Mouse (Mus musculus) telencephalon, adult 2 months (tissue): Measurements from ENCODE around the gene Tgm6.
A peak's percentile ranks its signal among the peaks of the same experiment; 100 is the strongest.

ENCODE experiments used
- DNase-seq: peaks from one replicate; pipeline ENCODE4 v3.0.0-alpha.2; 2011; ENCODE audit warnings: low read depth, low spot score

The Tgm6 gene

GRCm38 (mm10) chr2:130112116-130112515, at the start of gene Tgm6:
Gene Tgm6 (plus strand): TSS chr2:130112416.
- DNase-seq, result no peak

DNA sequence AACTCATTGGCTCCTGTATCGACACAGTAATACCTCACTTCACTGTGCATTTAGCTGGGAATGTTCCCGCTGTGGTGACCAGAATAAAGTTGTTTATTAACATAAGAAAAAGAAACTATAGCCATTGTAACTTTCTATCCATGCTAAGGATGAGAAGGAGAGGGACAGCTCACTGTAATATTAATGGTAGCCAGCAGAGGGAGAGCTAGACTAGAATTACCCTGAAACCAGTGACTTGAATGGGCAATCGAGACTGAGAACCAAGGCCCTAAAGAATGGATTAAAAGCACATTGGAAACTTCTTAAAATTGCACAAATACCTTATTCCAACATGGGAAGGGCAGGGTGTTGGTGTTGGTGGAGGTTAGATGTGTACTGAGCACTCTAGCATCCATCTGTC, 44.0 kb upstream of the Tgm6 start:
- DNase-seq, result peak; percentile 33

DNA sequence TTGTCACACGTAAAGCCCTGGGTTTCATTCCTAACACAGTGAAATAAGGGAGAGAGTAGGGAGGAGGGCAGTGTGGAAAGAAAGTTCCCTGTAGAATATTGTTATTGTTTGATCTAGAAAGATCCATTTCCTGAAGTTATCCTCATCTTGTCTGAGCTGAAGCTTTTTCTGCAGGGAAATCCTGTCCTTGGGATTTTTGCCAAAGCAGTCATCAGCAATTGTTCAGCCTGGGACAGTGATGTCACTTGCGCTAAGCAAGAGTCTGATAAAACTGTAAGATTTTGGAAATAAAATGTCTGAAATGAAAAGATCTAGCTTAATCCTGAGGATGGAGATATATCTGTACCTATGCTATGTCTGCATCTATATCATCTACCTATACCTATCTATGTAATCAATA, 41.8 kb upstream of the Tgm6 start:
- no peak for DNase-seq

- DNase-seq, result no peak
Observed at GRCm38 (mm10) chr2:130112804-130113203, 588 bp downstream of the Tgm6 start.

DNA sequence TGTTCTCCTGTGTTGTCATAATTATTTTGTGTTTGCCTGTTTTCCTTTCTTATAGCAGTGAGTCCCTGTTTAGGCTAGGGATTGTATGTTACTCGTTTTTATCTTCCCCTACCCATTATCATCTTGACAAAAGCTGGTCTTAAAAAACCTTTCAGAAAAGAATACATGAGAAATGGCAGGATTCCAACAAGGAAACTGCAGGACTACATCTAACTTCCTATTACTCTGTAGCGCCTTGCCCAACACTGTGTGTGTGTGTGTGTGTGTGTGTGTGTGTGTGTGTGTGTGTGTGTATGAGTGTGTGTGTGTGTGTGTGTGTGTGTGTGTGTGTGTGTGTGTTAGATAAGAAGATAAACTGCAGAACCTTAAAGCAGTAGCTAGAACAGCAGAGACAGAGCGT, 1.2 kb downstream of the Tgm6 start:
- DNase-seq, result no peak

DNA sequence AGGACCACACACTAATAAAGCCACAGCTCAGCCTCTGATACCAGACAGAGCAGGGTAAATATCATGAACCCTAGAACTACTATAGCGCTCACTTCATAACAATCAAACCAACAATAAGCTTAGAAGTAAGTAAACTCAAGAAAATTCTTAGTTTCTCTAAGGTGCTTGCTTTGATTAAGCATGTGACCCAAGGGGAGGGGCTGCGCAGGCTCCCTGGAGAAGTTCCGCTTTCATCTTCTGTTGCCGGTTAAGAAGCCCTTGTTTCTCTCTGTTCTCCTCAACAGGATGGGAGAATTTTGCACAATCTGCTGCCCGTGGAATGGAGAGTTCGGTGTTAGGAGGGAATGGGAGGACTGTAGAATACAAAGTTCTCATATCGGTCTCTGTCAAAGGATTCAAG, 6.4 kb downstream of the Tgm6 start:
- no peak for DNase-seq

- no peak for DNase-seq
Observed at GRCm38 (mm10) chr2:130125279-130126059, 13.3 kb downstream of the Tgm6 start.

DNA sequence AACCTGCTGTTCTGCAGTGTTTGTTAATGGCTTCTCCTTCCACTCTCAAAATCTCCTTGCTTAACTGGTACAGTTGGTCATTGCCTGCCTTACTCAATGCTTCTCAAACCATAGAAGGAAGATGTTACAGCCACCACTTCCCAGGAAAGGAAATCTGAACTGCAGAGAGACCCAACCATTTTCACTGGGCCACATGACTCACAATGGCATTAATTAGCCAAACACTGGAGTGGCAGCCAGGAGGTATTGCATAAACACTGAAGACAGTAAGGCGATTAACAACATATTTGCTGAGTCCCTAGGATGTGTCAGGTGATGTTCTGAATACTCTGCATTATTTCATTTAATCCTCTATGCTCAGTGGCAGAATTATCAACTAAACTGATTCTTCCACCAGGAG, 13.9 kb downstream of the Tgm6 start:
- no peak for DNase-seq

DNA sequence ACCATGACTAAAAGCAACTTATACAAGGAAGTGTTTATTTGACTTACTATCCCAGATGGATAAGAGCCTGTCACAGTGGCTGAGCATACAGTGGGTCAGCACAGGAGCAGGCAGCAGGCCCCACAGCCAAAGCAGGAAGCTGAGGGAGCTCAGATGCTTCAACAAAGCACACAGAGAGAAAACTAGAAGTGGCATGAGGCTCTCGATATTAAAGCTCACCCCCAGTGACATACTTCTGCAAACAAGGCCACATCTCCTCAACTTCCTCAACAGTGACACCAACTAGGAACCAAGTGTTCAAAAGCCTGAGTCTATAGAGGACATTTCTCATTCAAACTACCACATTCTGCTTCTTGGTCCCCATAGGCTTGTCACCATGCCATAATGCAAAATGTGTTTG, 17.5 kb downstream of the Tgm6 start:
- no peak for DNase-seq

DNA sequence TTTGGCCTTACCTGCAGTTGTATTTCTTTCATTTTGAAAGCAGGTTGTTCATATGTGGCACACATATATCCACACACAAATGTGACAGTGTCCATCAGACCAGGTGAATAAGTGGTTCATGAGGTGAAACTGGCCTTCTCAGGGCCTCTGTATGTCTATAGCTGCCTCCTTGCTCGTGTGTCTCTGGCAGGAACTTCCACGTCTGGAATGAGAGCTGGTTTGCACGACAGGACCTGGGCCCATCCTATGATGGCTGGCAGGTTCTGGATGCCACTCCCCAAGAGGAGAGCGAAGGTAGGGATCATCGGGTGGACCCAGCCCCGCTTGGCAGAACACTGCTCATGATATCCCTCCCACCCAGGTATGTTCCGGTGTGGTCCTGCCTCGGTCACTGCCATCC, 30.8 kb downstream of the Tgm6 start:
- DNase-seq, result no peak

DNA sequence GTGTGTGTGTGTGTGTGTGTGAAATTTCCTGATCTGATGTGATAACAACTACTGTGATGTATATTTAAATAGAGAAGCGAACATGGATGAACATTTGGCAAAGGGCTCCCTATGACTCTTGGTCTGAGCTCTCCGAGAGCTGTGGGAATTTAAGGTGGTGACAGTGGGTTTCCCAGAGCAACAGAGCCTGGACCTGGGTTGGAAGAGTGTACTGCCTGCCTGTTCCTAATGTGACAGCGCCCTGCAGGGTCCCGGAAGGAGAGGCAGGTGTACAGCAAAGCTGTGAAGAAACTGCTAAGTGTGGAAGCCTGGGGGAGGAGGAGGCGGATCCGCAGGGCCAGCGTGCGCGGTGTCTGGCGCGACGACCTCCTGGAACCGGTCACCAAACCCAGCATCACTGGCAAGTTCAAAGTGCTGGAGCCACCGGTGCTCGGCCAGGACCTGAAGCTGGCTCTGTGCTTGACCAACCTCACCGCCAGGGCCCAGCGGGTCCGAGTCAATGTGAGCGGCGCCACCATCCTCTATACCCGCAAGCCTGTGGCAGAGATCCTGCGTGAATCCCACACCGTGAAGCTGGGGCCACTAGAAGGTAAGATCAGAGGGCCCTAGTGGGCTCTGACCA, 32.6 kb downstream of the Tgm6 start:
- no peak for DNase-seq

DNA sequence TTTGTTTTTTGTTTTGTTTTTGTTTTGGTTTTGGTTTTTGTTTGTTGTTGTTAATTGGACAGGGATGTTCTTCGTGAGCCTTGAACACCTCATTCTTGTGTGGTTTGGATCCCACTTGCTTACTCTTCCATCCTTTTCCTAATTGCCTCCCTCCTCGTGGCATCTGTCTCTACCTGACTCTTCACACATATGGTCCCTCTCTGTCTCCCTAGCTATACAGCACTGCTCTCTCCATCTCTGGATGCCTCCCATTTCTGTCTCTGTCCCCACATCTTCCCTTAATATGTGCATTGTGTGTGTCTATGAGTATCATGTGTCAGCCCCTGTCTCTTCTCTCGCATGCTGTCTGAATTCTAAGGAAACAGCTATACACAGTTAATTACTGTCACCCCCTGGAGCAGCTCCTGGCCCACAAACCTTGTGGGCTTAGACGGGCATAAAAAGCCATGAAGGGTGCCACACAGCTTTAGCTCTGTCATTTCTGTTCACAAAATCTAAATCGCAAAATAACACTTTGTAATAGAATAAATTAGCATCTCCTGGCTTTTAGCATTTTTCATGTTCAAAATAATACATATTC, 34.0 kb downstream of the Tgm6 start:
- no peak for DNase-seq

- DNase-seq, result no peak
Observed at GRCm38 (mm10) chr2:130155171-130155570, 43.0 kb downstream of the Tgm6 start.

DNA sequence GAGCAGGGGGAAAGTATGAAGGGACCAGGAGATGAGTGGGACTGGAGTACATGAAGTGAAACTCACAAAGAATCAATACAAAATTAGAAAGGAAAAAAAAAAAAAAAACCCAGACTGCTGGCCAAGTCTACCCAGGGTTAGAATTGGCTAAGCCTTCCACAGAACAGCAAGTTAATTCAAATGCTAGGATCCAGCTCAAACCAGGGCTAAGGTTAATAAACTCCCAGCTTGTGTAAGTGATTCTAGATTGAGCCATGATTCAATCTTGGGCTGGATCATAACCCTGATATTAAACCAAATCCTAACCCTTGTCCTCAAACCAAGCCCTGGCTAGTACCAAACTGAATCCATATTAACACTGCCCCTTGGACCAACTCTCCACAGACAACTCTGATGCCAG, 43.6 kb downstream of the Tgm6 start:
- DNase-seq, result no peak

- no peak for DNase-seq
Observed at GRCm38 (mm10) chr2:130157231-130158087, 45.2 kb downstream of the Tgm6 start.

DNA sequence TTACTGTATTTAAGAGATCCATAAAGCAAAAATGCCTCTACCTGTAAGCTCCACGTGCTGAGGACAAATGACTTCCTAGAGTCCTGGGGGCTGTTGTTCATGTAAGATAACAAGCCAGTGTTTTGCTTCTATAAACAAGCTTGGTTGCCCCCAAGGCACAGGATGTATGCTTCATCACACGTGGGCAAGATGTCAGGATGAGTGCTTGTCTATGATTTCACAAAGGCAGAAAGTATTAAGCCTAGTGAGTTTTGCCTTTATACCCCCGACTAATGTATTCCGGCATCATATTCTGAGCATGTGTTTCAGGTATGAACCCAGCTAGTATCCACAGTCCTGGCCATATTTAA, 45.8 kb downstream of the Tgm6 start:
- no peak for DNase-seq

DNA sequence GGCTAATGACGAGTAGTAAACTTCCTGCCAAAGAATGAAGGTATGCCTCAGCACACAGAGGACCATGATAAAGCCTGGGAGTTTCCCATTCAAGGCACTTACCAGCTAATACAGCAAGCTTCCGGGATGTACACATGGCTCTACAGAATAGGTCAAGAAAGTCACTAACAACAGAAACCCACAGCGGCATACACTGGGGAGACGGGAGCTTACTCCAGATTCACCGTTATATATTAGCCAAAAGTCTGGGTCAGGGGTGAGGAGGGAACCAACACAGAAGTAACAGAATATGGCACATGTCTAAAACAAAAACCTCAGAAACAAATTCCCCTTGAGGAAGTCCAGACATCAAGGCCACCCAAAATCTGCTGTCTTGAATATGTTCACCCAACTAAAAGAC, 50.5 kb downstream of the Tgm6 start:
- DNase-seq, result no peak

DNA sequence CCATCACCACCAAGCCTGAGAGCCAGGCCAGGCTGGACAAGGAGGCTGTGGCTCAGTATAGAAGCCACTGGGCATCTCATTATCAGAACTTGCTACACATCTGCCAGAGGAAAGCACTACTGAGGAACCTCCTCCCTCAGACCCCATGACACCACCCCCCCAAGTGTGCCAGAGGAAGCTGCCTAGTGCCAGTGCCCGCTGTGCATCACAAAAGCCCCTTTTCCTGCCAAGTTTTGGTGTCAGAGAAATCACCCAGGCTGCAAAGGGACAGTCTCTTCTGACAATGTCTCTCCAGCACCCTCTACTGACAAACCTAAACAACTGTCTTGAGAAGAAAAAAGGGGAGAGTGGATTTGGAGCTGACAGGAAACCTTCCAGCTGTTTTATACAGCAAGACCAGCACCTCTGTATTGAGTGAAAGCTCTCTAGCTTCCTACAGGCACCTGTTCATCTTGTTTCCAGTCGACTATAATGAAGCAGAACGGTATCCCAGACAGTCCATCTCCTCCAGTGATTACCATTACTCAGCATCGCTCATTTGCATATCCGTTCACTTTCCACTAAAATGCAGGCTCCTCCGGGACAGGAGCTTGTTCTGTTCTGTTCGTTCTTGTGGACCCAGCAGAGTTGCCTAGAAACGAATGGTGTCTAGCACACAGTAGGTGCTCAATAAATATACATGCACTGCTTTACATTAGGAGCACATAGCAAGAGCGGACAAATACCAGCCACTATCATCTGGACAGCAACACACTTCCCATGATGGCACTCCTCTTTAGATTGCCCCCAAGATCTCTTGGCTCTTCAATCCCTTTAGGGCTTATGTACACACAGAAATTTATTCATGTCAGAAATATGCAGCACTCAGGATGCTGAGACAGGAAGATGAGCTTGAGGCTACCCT, 54.3 kb downstream of the Tgm6 start:
- DNase-seq, result peak; percentile 62

DNA sequence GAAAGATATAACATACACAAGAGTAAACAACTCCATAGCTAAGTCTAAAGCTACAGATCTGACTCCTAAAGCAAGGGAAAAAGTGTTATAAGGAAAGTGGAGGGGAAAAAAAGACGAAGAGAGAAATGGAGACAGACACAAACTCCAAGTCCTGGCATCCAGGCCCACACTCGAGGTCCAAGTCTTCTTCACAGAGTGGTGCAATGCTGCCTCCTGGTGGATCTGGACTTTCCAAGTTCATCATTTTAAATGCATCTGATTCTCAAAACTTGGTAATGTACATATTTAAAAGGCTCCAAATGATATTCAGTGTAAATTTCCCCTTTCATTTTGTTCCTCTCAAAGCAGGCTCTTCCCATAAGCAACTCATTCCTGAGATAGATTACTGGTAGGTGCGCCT, 55.6 kb downstream of the Tgm6 start:
- DNase-seq, result peak; percentile 57

GRCm38 (mm10) chr2:130171674-130172073, 59.5 kb downstream of the Tgm6 start:
- DNase-seq, result no peak

DNA sequence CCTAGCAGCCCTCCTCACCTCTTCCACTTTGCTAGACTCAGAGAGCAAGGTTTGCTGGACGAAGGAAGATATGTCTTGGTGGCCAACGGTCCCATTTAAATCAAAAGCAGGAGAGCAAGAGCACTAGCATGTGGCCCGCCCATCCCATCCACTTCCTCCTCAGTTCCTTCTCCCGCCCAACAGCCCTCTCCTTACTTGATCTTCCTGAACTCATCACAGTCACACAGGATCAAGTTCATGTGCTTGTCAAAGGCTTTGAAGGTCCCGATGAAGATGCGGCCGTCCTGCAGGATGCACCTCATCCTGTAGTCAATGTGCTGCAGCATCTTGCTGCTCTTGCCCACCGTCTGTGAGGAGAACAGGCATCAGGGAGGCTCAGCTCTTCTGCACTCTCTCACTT, 64.6 kb downstream of the Tgm6 start:
- DNase-seq, result no peak
